Mouse (Mus musculus): ENCODE data around the gene Odf2l. TPM values are rescaled to one million over a fixed set of nuclear protein-coding genes. Genes with fewer than 3 reads are reported as not detected.

Gene Odf2l
- polyA plus RNA-seq, 1 experiment from 2014 or later: 46.3 TPM

DNA sequence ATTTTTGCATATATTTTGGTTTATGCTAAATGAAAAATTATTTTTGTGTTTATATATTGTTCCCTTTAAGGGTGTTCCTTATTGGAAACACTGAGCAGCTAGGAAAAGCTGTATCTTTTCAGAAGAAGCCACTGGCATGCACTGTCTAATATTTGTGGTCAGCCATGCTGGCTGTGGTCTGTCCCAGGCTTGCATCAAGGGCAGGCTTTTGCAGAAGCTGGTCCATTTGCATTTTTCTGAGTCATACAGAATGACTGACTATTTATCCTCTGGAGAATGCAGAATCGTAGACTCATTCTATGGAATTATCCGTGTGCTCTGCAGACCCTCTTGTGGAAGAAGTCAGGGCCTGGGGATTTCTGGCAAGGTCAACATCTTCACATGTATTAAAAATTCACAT is 79.7 kb downstream of the Odf2l start:
- TF ChIP-seq CTCF (IDR thresholded peaks at IDR 0.05): no peak
- DNase-seq (ENCODE audit: low read depth, low spot score): peak; percentile 68
- POLR2A ChIA-PET: no interaction called here
- peak; percentile 96 for ATAC-seq
- H3K27me3 ChIP-seq: no peaks in the 10 kb centered on the region
- in situ Hi-C loops (cut with MboI; ENCODE audit: low pct_unique_long_range_greater_than_20kb): no loop called here
- CTCF ChIA-PET: interaction anchor here (0.9 to 1.4 kb wide), 4 partner anchors 14 to 47 kb away, joined by 3 to 4 read pairs (median 4); no protein-coding TSS in a partner anchor

Other genes starting within 250 kb of the Odf2l start
- gene Clca4b, start 186.1 kb upstream of the Odf2l start, polyA plus RNA-seq (2021): 0.13 TPM
- gene Clca4a, start 143.5 kb upstream of the Odf2l start, polyA plus RNA-seq (2021): 0.14 TPM
- gene Clca1, start 85.8 kb upstream of the Odf2l start, polyA plus RNA-seq (2021): not detected
- 0.03 TPM for gene Clca2, start 19.1 kb upstream of the Odf2l start, polyA plus RNA-seq (2021)
- 0.10 TPM for gene Col24a1, start 173.9 kb downstream of the Odf2l start, polyA plus RNA-seq (2021)

Measured in Patski (cell line).